Mouse (Mus musculus): ENCODE measurements around the gene 9530068E07Rik. TPM values are rescaled to one million over a fixed set of nuclear protein-coding genes. Genes with fewer than 3 reads are reported as not detected.
"Not testable (repeated sequence)": the region's sequence is repeated elsewhere in the genome, so short reads cannot be mapped to it uniquely, and the experiment has no call there.

Gene 9530068E07Rik
- total RNA-seq, 2 experiments from 2014 or later, result 181 to 192 TPM

DNA sequence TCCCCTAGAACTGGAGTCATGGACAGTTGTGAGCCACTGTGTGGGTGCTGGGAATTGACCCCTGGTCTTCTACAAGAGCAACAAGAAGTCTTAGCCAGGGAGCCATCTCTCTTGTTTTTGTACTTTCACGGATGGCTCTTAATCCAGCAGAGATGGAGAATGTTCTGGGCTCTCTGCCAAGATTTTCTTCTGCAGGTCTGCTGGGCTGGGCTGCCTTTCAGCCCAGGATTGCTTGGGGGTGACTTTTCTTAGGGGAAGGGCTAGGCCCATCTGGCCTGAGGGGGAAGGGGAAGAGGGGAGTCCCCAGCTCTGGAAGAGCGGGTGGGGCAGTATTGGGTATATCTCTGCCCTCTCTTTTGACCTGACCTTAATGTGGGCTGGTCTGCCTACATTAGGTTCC is 25.7 kb upstream of the 9530068E07Rik start:
- no peak for DNase-seq (ENCODE audit: low spot score in 2 of 2)

DNA sequence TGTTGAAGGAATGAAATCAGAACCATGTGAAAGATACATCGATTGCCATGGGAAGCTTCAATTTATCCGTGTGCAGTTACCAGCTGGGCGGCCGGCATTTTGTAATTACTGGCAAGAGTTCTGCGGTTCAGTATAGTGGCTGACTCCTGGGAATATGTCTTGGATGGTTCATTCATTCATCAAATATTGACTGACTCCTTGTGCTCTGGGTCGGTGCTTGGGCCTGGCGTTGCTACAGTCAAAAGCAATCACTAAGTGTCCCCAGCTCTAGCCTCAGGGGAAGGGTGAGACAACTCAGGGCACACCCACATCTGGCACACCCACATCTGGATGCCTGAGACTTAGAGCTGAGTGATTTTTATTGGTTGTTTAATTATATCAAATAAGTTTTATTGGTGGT is 22.4 kb upstream of the 9530068E07Rik start:
- no peak for DNase-seq (ENCODE audit: low spot score in 2 of 2)

DNA sequence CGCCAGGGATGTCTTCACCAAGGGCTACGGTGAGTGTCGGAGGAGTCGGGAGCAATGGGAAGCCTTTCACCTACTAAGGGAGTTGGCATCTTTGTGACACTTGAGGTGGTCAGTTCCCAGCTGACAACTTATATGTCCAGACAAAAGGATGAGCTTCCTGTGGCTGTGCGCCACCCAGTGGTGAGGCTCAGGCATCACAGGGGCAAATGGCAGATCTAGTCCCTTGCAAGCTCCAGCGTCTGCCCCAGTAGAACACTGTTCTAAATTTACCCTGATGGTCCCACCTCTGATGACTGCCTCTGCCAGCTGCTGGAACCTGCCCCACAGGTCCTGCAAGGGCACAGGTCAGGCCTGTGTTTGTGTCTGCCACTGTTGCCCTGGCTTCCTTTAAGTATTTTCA is 21.9 kb upstream of the 9530068E07Rik start:
- peak; percentile 39 to 49 for DNase-seq (ENCODE audit: low spot score in 2 of 2)

DNA sequence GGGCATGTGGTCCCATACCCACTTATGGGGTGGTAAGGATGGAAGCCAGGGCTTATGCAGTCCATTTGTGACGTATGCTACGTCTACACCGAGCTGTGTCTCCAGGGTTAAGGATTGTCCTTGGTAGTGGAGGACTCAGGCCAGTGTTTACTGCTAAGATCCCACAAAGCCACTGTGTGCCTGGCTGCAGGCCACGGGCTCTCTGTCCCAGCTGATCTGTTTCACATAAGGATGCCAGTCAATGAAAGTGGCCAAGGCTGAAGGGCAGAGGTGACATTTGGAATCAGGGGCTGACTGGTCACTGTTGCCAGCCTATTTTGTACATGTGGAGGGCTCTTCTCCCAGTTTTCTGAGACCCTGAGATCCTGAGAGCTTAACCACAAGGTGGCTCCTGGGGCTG is 18.6 kb upstream of the 9530068E07Rik start:
- no peak for DNase-seq (ENCODE audit: low spot score in 2 of 2)

DNA sequence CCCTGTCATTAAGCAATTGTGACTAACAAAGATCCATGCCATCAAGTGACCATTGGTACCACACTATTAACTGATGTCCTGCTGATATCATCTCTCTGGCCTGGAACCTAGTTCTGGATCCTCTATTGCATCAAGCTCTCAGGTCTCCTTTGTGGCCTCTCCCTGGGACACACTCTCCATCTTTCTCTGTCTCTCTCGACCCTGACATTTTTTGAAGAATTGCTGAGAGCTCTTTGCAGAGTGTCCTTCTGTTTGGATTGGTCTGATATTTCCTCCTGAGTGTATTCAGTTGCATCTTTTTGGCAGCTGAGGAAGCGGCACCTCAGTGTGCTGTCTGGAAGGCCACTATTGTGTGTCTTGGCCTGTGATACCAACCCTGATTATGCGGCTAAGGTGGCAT is 17.0 kb upstream of the 9530068E07Rik start:
- no peak for DNase-seq (ENCODE audit: low spot score in 2 of 2)

DNA sequence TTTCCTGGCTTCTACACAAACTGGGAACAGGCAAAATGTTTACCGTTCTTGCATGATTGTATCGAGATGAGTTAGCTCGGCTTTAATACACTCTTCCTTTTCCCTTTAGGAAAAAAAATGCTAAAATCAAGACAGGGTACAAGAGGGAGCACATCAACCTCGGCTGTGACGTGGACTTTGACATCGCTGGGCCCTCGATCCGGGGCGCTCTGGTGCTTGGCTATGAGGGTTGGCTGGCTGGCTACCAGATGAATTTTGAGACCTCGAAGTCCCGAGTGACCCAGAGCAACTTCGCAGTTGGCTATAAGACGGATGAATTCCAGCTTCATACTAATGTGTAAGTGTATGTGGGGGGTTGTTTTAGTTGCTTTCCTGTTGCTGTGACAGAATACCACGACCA is 12.5 kb upstream of the 9530068E07Rik start:
- DNase-seq (ENCODE audit: low spot score in 2 of 2), result no peak

DNA sequence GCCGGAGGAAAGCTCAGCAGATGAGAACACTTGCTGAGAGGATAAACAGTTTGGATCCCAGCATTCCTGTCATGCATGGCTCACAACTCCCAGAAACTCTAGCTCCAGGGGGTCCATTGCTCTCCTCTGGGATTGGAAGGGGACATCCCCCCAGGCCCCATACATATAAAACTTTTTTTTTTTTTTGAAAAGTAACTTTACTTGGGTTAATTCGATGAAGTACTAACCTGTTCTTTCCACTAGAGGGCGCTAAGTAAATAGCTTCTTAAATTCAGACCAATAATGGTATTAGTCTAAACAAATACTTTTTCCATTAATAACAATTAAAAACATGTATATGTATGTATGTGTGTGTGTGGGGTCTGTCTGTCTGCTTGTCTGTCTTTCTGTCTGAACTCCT is 11.6 kb upstream of the 9530068E07Rik start:
- DNase-seq (ENCODE audit: low spot score in 2 of 2), result no peak

DNA sequence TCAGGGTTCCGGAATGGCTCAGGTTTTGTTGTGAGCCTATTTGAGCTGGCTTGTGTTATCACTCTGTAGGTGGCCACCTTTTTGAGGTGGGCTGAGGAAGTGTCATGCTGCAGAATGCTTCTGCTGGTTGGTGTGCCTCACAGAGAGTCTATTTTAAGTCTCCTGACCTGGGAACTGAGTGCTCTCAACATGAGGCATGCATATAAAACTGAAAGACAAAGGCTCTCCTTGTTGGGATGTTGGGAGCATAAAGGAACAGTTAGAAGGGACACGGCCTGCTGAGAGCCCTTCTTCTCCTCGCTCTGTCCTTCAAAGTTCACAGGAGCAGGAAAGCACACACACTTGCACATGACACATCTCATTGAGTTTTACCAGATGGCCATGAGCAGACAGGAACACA is 9.3 kb upstream of the 9530068E07Rik start:
- no peak for DNase-seq (ENCODE audit: low spot score in 2 of 2)

DNA sequence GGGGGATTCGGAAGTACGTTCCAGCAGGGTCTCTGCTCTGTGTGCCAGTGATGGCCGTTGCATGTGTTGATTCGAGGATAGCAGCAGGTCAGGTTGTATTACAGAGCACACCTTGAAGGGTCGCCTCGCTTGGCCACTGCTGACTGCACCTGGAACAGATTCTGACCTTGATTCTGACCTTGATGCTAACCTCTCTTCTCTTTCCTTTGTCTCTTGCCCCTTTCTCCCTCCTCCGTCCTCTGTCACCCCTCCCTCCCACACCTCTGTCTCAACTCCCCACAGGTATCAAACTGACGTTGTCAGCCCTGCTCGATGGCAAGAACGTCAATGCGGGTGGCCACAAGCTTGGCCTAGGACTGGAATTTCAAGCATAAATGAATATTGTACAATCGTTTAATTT is 8.1 kb upstream of the 9530068E07Rik start:
- DNase-seq (ENCODE audit: low spot score in 2 of 2), result no peak

DNA sequence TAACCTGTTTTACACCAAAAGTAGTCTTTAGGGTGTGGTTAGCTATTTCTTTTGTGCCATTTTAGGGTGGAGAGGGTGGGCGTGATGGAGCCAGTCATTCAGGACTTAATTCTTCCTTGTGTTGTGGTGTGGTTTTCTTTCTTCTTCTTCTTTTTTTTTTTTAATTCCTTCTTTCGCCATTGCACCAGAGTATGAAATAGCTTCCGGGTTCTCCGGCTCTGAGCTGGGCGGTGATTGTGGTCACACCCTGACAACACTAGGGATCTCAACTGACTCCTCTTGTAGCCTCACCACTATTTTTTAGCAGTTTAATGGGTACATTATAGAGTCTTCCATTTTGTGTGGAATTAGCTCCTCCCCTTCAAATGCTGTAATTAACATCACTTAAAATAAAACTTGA is 7.2 kb upstream of the 9530068E07Rik start:
- not testable (repeated sequence) for DNase-seq (ENCODE audit: low spot score in 2 of 2)

DNA sequence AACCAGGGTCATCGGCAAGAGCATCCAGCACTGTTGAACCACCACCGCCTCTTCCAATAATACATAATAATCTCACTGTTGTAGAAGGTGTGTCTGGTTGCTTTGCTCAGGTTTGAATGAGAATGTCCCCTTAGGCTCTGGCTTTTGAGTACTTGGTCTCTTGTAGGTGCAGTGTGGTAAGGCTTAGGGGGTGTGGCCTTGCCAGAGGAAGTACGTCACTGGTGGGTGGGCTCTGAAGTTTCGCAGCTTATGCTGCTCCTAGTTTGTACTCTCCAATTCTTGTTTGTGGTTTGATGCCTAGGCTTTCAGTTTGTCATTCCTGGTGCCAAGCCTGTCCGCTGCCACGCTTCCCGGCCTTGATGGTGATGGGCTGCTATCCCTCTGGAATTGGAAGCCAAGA is 6.3 kb upstream of the 9530068E07Rik start:
- DNase-seq (ENCODE audit: low spot score in 2 of 2), result no peak

DNA sequence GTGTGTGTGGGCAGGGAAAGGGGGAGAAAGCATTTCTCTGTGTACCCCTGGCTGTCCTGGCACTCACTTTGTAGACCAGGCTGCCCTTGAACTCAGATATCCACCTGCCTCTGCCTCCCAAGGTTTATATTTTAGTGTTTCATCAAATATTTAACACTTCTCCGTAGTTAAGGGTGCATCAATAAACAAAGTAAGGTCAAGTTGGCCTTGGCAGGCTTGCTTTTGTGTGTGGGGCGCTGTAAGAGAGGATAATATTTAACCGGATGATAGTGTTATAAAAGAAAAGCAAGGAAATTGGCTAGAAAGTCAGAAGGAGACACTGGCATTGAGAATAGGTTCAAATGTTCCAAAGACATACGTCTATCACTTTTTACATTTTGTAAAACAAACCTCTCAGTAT is 1.7 kb upstream of the 9530068E07Rik start:
- DNase-seq (ENCODE audit: low spot score in 2 of 2), result no peak

DNA sequence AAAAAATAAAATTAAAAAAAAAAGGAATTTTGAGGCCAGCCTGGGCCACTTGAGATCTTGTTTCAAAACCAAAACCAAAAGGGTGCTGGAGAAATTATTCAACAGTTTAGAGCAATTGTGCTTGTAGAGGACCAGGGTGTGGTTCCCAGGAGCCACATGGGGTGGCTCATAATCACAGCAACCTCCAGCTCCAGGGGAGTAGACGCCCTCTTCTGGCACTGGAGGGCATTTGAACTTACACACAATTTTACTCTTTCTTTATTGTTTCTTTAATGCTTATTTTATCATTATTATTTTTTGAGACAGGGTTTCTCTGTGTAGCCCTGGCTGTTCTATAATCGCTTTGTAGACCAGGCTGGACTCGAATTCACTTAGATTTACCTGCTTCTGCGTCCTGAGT is 885 bp upstream of the 9530068E07Rik start:
- no peak for DNase-seq (ENCODE audit: low spot score in 2 of 2)

DNA sequence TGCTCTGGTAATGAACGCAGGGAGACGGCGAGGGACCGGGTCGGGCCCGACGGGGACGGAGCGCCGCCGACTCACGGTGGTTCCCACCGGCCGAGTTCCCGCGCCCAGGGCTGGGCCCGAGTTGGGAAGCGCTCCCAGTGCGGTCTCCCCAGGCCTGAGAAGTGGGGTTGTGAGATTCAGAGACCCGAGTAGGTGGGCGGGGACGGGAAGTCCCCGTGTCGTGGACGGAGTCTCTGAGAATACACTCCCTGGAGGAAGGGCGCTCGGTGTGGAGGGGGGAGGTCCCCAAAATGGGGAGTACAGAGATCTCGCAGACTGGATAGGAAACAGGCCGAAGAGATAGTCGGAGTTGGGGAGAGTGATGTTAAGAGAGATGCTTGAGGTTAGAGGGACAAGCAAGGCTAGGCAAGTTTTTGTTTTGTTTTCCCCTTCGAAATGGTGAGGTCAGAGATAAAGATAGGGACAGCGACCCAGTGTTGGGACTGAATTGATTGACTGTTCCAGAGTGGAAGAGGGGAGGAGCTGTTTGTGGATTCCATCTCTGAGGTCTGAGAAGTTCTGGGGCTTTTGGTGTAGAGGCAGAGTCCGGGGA is 465 bp downstream of the 9530068E07Rik start:
- no peak for DNase-seq (ENCODE audit: low spot score in 2 of 2)

DNA sequence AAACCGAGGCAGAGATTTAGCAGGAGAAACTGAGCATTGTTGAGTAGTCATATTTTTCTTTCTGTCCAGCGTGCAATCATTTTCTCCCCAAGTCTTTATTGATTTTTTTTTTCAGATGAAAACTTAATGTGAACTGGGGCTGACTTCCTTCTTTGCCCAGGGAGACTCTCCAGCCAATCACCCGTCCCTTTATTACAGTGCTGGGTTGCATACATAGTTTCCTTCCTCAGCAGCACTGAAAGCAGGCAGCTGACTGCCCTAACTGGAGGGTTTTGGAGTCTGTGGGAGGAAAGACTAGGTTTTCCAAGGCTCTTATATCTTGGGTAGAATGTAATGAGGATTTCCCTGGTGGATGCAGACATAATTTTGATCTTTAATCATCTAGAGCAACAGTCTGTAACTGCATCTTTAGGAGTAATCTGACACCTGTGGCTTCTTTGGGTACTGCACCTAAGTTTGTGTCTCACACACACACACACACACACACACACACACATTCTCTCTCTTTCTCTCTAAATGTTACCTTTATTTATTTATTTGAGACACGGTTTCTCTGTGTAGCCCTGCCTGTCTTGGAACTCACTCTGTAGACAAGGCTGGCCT is 1.3 kb downstream of the 9530068E07Rik start:
- DNase-seq (ENCODE audit: low spot score in 2 of 2), result no peak

DNA sequence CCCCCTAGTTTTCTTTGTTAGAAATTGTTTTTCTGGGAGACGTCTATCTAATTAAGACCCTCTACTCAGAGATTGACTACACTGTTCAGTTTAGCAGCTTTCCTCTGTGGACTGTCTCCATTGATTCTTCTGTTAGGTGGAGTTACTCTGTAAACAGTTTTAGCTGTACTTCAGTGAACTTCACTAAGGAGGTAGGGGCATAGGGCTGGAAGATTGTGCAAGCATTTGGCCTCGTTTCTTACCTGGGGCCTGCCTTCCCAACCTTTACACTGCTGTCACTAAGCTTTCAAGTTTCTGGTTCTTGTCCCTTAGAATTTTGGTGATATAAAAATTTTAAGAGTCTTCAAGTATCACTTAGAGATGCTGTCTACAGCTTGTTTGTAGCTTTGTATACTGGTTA is 5.2 kb downstream of the 9530068E07Rik start:
- DNase-seq (ENCODE audit: low spot score in 2 of 2), result no peak

DNA sequence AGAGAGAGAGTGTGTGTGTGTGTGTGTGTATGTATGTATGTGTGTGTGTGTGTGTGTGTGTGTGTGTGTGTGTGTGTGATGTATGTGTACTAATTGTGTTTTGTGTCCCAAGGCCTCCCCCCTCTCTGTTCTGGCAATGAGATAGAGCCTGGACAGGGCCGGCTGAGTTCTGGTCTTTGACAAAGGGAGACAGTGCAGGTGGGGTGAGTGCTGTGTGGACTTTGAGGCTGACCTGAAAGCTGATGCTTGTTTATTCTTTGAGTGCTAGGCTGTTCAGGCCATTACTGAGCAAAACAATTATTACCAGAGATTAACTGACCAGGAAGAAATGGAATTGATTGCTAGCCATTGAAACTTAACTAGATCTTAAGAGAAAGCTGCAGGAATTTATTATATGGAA is 6.3 kb downstream of the 9530068E07Rik start:
- no peak for DNase-seq (ENCODE audit: low spot score in 2 of 2)

DNA sequence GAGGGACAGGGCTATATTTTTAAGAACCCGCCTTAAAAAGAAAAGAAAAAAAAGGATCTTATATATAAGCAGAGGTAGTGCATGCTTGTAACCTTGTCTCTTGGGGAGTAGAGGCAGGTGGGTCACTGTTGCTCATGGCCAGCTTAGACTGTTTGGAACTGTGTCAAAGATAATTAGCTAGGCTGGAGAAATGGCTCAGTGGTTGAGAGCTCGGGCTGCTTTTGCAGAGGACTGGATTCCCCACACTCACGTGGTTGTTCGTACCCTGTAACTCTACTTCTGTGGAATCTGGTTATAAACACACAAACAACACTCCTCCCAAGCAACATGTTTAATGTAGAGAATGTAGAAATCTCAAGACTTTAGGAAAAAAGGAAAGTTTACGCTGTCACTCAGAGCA is 8.0 kb downstream of the 9530068E07Rik start:
- DNase-seq (ENCODE audit: low spot score in 2 of 2), result no peak

DNA sequence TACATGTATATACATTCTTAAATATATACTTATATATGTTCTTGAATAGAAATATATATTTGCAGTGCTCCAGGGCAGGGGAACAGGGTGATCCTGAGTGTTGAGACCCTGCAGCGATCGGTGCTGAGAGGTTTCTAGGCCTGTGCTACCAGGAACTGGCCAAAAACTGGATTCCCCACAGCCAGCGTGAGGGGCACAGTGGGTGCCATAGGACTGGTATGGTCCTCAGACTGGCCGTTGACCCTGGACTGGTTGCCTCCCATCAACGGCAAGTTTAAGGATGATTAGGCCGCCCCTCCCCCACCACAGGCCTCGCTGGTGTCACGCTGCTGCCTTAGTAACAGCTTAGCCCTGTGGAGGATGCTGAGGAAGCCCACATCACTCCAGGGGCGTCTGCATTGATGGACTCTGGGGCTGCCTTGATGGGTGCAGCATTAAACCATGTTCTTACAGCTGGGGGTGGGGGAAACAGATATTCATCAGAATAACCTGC is 9.0 kb downstream of the 9530068E07Rik start:
- DNase-seq (ENCODE audit: low spot score in 2 of 2), result no peak

DNA sequence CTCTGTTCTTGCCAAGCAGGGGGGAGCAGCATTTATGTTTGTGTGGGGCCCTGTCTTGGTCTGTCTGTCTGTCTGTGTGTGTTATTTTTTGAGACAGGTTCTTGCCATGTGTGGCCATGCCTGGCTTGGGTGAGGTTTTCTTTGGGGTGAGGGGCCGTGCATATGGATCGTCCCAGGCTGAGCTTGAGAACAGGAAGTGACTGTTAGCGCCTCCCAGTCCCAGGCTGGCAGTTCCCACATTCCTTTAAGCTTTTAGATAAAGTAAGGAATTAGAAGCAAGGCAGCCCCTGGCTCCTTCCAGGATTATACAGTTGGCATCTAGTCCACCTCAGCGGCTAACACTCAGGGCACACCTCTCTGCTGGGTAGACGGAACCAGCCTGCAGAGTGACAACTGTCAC is 13.1 kb downstream of the 9530068E07Rik start:
- no peak for DNase-seq (ENCODE audit: low spot score in 2 of 2)

DNA sequence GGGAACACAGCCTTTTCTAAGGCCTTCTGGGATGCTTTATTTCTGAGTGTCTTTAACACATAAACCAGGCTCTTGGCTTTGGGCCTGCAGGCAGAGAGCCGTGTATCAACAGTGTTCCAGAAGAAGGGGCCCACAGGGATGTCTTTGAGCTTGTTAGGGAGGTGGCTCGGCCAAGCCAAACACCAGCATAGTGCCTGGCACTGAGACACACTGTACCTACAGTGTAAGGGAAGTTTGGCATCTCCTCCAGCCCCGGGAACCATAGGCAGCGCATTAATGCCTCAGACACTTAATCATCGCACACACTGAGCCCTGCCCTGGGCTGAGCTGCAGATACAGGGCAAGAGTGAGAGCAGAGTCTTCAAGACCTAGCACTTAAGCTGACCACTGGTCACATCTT is 22.1 kb downstream of the 9530068E07Rik start:
- no peak for DNase-seq (ENCODE audit: low spot score in 2 of 2)

DNA sequence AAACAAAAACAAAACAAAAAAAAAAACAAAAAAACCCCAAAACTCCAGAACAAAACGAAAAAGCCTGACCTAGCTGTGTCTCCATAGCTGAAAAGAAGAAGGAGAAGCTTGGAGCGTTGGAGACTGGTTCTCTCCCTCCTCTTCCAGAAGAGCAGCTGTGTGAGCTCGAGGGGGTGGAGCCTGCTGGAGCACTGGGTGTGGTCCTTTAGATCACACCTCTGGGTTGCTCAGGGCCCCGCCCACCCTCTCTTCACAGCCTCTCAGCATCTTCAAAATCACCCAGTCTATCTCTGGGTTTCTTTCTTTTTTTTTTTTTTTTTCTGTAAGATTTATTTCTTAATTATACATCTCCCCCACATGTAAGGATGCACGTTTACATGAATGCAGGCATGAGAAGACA is 23.0 kb downstream of the 9530068E07Rik start:
- no peak for DNase-seq (ENCODE audit: low spot score in 2 of 2)

DNA sequence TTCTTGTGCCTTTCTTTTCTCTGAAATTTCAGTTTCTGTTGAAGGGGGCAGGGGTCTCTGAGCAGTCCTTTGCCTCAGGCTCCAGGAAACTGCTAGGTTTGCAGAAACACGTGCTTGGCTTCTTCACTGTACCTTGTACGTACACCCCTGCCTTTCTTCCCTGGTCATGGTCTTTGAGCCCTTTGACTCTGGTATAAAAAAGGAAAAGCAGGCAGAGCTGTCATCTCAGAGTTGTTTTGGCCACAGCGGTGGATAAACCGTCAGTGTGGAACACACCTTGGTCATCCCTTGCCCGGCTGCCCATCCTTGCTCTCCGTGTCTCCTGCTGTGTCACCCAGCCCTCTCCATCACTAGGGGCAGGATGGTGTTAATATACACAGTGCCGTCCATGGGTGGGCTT is 23.6 kb downstream of the 9530068E07Rik start:
- no peak for DNase-seq (ENCODE audit: low spot score in 2 of 2)
